Mouse (Mus musculus): Measurements from ENCODE around the gene Dkkl1.

Dkkl1 gene

DNA sequence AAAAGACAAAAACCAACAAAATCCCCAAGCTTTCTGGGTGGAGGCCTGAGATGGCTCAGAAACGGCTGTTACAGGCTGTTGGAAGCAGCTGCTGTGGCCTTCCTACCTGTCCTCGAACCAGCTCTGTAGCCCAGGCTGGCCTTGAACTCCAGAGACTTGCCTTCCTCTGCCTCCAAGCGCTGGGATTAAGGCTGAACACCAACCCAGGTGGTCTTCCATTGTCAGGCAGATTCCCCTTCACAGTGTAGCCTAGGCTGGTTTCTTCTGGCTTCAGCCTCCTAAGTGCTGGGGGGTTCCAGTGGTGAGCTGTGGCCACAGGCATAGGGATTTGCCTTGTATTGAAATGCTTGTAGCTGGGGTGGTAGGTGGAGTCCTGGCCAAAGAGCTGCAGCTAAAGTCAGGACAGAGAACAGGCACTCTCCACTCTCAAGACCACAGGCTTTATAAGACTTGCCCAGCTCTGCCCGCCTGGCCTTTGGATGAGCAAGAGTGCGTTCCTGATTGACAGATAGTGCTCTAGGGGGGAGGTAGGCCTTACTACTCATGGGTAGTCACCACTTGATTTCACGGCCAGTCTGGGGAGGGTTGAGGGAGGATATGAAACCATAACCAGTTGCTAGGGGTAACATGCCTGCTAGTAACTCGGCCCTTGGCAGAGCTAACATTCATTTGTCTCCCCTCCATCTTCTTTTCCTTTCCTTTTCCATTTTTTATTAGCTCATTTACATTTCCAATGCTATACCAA lies 17.7 kb upstream of the Dkkl1 start:
- DNase-seq (ENCODE audit: low spot score in 2 of 2) = peak; percentile 80 to 85

DNA sequence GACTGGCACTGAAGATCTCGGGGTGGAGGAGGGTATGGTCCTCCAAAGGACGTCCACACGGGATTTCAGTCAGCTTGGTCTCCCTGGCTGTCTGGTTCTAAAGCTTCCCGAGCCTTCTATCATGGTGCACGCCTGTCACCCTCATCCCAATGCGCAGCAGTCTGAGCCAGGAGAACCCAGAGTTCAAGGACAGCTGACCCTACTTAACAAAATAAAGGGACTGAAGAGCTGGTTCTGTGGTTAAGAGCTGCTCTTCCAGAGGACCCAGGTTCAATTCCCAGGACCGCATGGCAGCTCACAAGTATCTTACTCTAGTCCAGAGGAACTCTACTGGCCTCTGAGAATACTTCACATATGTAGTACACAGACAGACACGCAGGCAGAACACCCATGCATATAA lies 17.1 kb upstream of the Dkkl1 start:
- DNase-seq (ENCODE audit: low spot score in 2 of 2) = no peak

DNA sequence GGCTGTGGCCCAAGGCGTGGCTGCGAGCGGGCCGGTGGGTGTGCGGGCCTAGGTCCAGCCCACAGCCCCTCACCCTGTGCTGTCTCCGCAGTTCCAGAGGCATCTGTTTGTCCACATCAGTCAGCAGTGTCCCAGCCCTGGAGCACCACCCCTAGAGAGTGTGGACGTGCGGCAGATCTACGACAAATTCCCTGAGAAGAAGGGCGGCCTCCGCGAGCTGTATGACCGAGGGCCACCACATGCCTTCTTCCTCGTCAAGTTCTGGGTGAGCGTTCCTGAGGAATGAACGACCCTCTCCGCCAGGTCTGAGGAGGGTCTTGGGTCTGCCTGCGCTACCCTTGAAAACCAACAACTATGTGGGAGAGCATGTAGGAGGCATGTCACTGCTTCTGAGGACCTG lies 16.6 kb upstream of the Dkkl1 start:
- no peak for DNase-seq (ENCODE audit: low spot score in 2 of 2)

DNA sequence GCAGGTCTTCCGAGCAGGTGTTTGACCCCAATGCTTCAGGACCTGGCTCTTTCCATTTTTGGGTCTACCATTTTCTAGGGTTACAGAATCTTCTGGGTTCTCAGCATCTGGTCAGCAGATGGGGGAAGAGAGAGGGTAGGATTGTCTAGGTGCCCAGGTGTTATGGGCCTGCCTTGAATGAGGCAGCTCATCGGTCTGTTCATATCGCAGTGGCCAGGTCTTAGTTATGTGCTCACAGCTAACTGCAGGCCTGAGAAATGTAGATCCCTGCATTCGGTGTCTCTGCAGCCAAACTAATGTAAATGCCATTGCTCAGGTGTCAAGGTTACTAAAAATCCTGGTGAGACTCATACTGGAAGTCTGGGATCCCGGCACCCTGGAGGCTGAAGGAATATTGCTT lies 14.5 kb upstream of the Dkkl1 start:
- no peak for DNase-seq (ENCODE audit: low spot score in 2 of 2)

DNA sequence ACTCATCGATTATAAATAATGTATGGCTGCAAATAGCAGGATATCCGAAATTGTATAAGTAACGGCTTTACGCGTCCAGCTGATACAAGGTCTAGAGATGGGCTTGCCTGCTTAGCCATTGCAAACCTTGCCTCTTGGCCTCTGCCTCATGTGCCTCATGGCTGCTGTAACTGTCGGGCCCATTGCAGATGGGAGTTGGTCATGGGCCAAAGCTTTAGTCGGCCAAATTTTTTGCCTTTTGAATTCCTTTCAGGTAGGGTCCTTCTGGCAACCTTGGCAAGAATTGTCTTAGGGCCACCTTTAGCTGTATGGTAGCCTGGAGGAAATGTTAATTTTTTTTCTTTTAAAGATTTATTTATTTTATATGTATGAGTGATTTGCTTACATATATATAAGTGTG lies 12.9 kb upstream of the Dkkl1 start:
- no peak for DNase-seq (ENCODE audit: low spot score in 2 of 2)

DNA sequence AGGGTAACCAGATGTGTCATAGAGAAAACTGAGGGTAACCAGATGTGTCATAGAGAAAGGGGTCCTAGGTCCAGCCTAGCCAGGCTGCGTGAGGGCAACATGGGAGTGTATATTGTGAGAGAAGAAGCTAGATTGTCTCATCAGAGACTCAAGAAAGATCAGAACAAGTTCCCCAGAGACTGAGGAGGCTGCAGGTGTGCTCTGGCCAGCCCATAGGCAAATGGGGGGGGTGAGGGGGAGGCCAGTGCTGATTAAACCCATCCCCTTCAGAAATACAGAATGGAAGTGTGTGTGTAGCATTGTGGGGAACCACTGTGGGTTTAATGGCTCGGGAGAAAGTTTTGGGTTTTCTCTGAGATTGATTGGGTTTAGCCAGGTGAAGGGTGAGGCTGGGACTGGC lies 9.7 kb upstream of the Dkkl1 start:
- peak in 1 of 2 experiments; percentile 44 for DNase-seq (ENCODE audit: low spot score in 2 of 2)

DNA sequence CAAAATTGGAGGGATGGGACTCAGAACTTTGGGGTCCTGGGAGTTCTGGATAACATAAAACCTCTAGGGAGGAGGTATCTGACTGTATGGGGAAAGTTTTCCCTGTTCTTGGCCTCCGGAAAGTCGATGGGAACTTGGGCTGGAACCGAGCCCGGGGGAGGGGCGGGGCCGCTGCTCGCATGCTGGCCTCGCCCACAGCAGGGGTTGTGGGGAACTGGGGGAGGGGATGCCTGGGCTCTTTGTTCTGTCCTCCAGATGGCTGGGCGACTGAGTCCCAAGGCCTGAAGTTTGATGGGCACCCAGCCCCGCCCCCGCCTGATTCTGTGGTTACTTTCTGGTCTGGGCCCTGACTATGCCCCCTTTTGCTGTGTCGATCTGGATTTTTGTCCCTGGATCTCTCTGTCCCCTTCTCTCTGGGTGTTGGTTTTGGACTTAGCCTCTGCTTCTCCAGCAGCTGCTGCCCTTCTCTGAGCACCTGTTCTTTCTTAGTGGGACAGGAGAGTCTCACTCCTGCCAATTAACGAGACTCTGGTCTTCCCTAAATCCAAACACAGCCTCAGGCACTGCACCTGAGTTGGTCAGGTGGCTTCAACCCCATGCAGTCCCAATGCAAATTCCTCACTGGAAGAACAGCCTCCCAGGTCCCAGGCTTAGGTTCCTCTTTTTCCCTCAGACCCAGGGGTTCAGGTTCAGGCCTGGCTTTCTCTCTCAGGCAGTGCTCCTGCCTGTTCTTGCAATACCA lies 4.7 kb upstream of the Dkkl1 start:
- no peak for DNase-seq (ENCODE audit: low spot score in 2 of 2)

DNA sequence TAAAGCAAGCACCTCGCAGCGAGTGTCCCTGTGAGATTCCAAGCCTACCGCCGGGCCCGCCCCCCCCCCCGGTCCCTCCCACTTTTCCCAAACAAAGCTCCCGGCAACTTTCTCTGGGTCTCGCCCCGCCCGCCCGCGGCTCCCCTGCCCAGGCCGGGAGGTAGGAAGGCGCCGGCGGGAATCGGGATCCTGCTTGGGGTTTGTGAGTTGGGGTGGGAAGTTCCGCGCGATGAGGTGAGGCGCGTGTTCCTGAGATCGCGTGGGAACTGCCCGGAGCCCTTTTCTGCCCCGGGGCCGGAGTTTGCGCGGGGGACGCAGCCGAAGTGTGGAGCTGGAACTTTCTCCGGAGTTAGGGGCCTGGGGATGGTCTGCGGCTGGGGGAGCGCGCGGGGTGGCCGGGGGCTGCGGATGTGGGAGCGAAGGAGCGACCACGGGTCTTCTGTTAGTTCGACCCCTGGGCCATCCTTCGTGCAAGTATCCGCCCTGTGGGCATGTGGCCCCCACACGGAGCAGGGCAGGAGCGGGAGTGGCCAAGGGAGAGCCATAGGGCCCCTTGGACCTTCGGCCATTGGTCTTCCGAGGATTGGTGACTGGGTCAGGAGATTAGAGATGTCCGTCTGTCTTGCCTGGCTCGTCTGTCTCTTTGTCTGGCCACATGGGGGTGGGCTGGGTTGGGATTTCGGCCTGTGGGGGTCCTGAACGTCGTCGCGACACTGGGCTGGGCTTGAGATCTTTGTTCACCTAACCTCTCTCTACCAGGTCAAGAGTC lies 3.9 kb upstream of the Dkkl1 start, which contains the start of gene Tead2:
Gene Tead2, plus strand, starts transcription at position 81 of the 769 bp plus-strand sequence.
- no peak for DNase-seq (ENCODE audit: low spot score in 2 of 2)

DNA sequence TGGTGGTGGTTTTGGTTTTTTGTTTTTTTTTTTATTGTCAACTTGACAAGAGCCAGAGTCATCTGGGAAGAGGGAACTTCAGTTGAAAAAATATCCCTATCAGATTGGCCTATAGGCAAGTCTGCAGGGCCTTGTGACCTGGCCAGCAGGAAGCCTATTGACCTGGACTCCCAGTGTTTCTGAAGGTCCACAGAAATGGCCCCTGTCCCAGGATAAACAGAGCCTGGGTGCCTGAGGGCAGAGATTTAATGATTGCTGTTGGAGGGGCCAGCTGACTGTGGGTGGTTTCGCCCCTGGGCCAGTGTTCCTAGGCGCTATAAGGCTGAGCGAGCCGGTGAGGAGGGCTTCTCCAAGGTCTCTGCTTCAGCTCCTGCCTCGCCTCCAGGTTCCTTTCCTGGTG lies 1.8 kb upstream of the Dkkl1 start:
- no peak for DNase-seq (ENCODE audit: low spot score in 2 of 2)

DNA sequence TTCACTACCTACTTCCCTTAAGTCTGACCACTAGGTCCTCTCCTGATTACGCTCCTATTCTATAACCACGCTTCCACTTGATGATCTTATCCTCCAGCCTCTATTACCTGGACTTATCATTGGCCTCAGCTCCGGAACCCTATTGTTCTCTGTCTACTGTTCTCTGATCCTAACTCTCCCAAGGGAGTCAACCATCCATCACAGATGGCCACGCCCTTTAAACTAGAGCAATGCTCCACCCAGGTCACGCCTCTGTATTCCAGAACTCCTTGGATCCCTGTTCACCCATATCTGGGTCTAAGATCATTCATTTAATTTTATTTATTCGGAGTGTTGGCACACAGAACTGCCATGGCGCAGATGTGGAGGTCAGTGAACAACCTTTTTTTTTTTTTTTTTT lies 409 bp upstream of the Dkkl1 start:
- DNase-seq (ENCODE audit: low spot score in 2 of 2) = no peak

DNA sequence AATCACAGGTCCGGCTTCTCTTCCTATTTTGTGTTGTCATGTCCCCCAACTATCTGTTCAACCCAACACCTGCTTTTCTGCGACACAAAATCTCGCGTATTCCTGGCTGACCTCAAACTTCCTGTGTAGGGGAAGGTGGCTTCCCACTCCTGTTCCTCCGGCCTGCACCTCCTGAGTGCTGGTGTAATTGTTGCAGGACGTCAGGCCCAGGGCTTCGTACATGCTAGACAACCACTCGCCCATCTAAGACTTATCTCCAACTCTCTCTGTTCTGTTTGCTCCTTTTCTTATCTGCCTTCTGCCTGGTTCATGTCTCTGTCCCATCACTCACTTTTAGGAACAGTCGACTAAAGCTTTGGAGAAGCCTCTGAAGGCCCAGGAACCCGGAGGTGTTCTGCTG lies 877 bp downstream of the Dkkl1 start:
- DNase-seq (ENCODE audit: low spot score in 2 of 2) = no peak

DNA sequence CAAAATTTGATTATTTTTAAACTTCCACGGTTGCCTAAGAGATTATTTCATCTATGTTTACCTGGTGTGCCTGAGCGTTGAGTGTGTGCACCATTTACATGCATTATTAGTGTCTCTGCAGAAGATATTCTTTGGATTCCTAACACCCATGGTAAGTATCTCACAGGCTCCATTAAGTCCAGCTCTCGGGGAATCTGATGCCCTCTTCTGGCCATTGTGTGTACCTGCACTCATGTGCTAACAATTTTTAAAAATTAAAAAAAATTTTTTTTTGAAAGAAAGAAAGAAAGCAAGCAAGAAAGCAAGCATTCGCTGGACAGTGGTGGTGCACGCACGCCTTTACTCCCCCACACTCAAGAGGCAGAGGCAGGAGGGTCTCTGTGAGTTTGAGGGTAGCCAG lies 3.7 kb downstream of the Dkkl1 start:
- no peak for DNase-seq (ENCODE audit: low spot score in 2 of 2)

DNA sequence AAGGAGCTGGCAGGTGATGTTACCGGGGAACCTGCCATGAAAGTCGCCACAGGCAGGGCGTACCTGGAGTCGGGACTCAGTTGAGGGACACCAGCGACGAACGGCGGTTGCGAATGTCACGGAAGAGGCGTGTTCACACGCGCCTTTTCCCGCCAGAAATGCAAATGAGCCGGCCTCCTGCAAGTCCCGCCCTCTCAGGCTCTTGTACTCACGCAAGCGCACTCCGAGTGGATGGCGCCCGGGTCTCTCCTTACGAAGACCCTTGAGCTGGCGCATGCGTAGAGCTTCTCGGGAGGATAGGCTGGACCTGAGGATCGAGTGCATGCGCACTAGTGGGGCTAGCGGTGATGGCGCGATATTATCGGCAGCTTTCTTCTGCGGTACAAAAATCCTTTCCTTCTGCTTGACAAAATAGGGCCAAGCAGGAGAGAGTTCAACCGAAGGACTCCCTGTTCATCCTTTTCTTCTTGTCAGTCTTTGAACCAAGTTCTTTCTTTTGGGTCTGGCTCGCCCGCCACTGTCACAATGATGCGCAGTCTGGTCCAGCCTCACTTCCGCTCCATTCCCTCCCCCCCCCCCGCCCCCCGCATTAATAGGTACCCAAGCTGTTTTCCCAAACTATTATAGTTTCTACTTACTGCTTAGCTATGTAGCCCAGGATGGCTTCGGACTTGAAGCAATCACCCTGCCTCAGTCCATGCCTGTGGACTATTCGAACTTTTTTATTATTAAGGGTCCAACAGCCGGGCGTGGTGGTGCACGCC lies 7.4 kb downstream of the Dkkl1 start, which contains the start of gene Ccdc155:
Gene Ccdc155, minus strand, starts transcription at position 513 of the 764 bp plus-strand sequence.
- peak; percentile 93 to 95 for DNase-seq (ENCODE audit: low spot score in 2 of 2)

DNA sequence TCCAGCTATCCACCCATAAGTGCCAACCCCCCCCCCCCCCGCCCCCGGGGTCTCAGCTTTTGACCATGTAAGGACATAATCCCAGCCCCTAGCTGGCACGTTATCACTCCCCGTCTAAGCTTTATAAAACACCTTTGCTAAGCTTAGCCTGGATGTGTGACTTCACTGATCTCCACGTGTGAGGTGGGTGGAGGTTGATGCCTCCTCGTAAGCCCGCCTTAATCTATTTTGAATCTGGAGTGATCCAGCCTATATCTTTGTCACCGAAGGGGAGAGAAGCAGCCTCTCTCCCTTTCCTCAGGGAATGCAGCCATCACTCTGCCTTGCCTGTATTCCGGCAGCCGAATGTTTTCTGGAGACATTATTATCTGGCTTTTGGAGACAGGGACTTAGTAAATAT lies 9.3 kb downstream of the Dkkl1 start:
- no peak for DNase-seq (ENCODE audit: low spot score in 2 of 2)

DNA sequence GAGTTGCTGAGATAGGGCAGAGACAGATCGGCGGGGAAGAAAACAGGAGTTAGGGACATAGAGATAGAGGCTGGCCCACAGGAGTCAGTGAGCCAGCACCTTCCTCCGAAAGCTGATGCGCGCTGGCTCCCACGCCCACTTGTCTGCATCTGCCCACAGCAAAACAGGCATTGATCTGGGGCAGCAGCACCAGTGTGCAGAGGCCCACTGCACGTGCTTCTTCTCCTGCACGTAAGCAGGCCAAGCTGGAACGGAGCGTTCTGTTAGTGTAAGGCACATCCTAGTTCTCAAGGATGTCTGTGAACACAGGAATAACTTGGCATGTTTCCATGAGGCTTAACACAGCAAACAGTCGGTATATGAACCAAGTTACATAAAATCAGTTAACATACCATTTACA lies 13.0 kb downstream of the Dkkl1 start:
- DNase-seq (ENCODE audit: low spot score in 2 of 2) = no peak

DNA sequence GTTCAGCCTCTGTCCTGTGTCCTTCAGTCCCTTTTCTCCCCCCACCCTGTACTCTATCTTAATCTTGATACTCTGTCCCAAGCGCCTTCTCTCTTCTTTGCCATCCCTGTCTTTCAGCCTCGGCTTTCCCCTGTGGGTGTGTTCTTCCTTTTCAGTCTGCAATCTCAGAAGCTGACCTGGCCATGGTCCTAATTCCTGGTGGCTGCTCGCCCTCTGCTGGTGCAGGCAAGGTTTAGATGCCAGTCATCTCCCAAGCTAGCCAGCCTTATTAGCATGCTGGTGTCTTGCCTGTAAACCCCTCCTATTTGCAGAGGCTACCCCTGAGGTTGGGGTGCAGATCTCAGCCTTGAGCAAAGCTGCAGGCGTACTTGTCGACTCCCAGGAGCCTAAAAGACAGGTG lies 13.5 kb downstream of the Dkkl1 start:
- DNase-seq (ENCODE audit: low spot score in 2 of 2) = peak; percentile 61 to 66

DNA sequence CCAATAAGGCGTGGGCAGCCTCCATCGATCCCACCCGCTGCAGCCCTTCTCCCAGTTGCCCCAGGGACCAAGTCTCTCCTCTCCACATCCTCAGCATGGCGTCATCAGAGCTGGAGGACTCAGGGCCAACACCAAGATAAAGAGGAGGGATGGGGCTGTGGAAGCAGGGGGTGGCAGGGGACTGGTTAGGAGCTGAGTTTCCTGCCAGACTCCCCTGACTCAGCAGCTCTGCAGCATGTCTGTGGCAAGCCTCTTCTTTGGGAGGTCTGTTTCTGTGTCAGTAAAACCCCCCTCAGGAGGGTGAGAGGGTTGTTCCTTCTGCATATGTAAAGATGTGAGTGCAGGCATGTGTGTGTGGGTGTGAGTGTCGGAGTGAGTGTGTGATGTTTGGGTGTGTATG lies 15.0 kb downstream of the Dkkl1 start:
- DNase-seq (ENCODE audit: low spot score in 2 of 2) = no peak

DNA sequence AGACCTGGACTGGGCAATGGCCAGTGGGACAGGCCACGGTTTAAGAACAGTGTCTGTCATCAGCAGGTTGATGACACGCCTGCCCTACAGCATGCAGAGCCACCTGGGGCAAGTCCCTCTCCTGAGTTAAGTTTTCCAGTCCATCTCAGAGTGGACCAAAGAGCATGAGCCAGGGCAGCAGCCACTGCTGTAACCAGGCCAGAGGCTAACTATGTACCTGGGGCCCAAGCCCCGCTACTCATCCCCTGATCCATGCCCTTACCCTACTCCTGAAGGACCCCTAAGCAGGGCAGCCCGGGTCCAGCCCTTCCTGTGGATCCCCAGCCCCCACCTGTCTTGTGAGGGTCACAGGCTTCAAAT lies 15.8 kb downstream of the Dkkl1 start:
- DNase-seq (ENCODE audit: low spot score in 2 of 2) = no peak

DNA sequence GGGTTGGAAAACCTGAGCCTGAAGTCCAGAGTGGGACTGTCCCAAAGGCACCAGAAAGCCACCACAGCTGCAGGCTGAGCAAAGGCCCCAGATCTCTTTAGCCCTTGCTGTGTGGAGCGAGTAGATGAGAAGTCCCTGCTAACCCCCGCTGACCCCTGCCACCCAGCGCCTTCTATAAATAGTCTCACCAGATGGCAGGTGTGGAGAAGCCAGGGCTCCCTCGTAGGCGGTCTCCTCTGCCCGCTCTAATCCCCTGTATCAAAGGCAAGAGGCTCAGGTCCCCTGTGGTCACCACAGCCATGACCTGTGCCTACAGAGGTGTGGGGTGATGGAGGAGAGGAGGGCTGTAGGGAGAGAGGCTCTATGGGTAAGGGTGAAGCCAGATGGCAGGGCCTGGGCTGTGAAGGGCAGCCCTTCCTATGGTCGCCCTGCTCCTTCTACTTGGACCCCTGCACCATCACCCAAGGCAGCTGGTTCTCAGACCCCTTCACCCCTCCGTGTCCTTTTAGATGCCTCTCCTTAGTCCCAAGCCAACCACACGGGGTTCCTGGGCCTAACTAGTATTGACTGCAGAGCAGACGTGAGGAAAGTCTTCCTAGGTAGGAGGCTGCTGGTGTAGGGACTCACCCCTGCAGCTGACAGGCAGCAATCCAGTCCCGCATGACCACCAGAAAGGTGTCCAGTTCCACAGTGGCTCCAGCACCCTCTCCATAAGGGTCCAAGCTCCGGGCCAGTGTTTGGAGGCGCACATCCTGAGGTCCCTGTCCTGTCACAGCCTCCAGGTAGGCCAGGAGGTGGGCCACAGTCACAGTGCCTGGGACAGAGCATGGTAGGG lies 16.4 kb downstream of the Dkkl1 start:
- no peak for DNase-seq (ENCODE audit: low spot score in 2 of 2)

DNA sequence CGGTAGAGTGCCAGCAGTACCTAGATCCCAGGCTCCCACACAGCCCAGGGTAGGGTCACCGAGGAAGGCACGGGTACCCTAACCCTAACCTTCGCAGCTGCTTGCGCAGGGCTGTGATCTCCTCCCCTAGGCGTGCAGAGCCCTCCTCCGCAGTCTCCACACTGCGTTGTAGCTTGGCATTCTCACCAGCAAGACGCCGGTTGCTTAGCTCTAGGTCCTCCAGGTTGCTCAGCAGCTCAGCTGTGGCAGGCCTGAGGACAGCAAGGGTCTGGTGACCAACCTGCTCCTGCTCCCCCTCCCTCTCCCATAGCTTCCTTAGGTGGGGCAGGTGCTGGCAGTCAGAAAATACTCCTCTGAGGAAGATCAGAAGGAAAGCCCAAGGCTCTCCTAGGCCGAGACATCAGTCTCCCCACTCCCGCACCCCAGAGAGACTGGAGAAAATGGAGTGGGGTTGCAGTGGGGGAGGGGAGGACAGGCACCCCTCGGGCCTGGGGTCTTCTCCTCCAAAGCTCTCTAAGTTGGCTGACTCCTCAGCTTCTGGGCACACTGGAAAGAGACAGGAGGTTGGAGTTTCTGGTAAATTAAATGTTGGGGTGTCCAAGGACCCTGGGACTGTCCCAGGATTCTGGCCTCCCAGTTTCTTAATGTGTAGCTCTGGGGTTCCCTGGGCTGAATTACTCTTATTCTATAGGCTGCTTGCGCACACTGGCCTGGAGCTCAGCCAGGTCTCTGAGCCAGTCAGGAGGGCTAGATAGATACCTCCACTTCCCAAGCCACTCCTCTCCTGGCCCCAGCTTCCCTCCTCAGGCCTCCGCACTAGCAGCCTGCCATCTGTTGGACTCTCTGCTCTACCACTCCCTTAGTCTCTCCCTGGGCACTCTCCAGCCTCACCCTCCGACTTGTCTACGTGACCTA lies 17.8 kb downstream of the Dkkl1 start:
- DNase-seq (ENCODE audit: low spot score in 2 of 2) = no peak
